Comparison of ENCODE assay signal across 8 mouse cellular contexts in the genomic region with DNA sequence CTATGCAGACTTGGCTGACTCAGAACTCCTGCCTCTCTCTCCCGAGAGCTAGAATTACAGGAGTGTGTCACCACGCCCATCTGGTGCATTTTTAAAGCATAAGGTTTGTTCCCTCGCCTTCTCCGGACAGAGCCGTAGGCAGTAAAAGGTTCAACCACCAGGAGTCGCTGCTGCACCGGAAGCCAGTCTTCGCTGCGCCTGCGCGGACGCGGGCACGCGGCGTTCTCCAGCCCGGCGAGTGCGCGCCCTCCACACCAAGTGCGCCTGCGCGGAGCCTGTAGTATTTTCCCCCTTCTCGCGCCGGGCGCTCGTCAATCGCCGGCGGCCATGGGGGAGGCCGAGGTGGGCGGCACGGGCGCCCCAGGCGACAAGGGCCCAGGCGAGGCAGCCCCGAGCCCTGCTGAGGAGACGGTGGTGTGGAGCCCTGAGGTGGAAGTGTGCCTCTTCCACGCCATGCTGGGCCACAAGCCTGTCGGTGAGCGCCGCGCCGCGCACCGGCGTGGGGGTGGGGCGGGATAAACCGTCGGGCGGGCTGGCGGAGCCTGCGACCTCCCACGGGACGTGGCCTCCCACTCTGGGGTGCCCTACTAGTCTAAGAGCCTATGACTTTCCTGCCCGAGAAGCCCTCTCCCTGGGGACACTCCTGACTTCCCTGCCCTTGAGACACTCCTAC. TPM values are rescaled to one million over a fixed set of nuclear protein-coding genes. Genes with fewer than 3 reads are reported as not detected.
DNase-seq lines count a peak whose midpoint lies in the region; ATAC-seq lines count a peak whose summit lies in the region.

No protein-coding gene starts in this region.

- ATAC-seq in megakaryocyte progenitor cell, adult 5-6 weeks (replicated peaks; ENCODE audit: poor library complexity) = peak; percentile 87

- DNase-seq in adipocyte (ENCODE audit: low spot score) = peak; percentile 97
- DNase-seq in embryo, embryonic 10 days (ENCODE audit: low spot score) = peak; percentile 97
- peak; percentile 99 for DNase-seq in gastrocnemius, postnatal 10 days
- DNase-seq in induced T-regulatory cell, adult 2 months (ENCODE audit: low read depth) = peak; percentile 98
- peak; percentile 88 to 98 for DNase-seq in left cerebral cortex, adult 9 months (ENCODE audit: low spot score in 2 of 2)
- peak; percentile 99 for DNase-seq in right cerebral cortex, postnatal 14 days
- peak; percentile 98 to 99 for DNase-seq in urinary bladder, postnatal 36 days (ENCODE audit: low spot score in 2 of 2)

RNA-seq across cellular contexts. Expression of a gene that starts 1.5 kb away (rescaled TPM):
- 10 to 100 TPM in 1 of 2 experiments, 1 to 10 TPM in 1; 7.5 to 10.4 TPM for total RNA-seq in gastrocnemius, postnatal 10 days (2021)
- 34.2 and 36.6 TPM in 2 replicates for total RNA-seq in megakaryocyte progenitor cell, adult 5-6 weeks (2015)
- total RNA-seq in megakaryocyte progenitor cell, adult 5-6 weeks (2017) = 27.8 and 32.7 TPM in 2 replicates

RNA-seq across cellular contexts. Expression of a gene that starts 6.4 kb away (rescaled TPM):
- total RNA-seq in gastrocnemius, postnatal 10 days (2021) = 10 to 100 TPM; 27.9 to 32.2 TPM
- 22.9 and 24.4 TPM in 2 replicates for total RNA-seq in megakaryocyte progenitor cell, adult 5-6 weeks (2015)
- 34.9 and 47.6 TPM in 2 replicates for total RNA-seq in megakaryocyte progenitor cell, adult 5-6 weeks (2017)

RNA-seq across cellular contexts. Expression of a gene that starts 15.0 kb away (rescaled TPM):
- total RNA-seq in gastrocnemius, postnatal 10 days (2021) = 1 to 10 TPM; 1.0 to 1.4 TPM
- 0.30 TPM in 1 of 2 replicates, not detected in the other for total RNA-seq in megakaryocyte progenitor cell, adult 5-6 weeks (2015)
- 0.47 TPM in 1 of 2 replicates, not detected in the other for total RNA-seq in megakaryocyte progenitor cell, adult 5-6 weeks (2017)

RNA-seq across cellular contexts. Expression of a gene that starts 59.9 kb away (rescaled TPM):
- under 1 TPM; 0.28 to 0.41 TPM for total RNA-seq in gastrocnemius, postnatal 10 days (2021)
- not detected in 2 replicates for total RNA-seq in megakaryocyte progenitor cell, adult 5-6 weeks (2015)
- total RNA-seq in megakaryocyte progenitor cell, adult 5-6 weeks (2017) = not detected in 2 replicates

Comparison
In these comparisons a context has a peak if more than half of its experiments do, and no peak if none do; other contexts are left out.
1. Peak in every context shown above with its lines: DNase-seq and ATAC-seq.